Mouse (Mus musculus) heart, postnatal 0 days (tissue): Measurements from ENCODE around the gene Selenos.

Experiments used
- CTCF ChIP-seq: IDR thresholded peaks from 2 replicates; pipeline ENCODE4 v1.5.1; 2016; ENCODE audit warnings: antibody characterized with exemption, control low read depth, low read depth
- EP300 ChIP-seq: IDR thresholded peaks from 2 replicates; pipeline ENCODE4 v1.6.1; 2016; ENCODE audit warnings: antibody characterized with exemption, low read depth

GRCm38 (mm10) chr7:66111211-66111610 is 31.8 kb downstream of the Selenos start:
- no peak for TF ChIP-seq CTCF
- no peak for TF ChIP-seq EP300
